Mouse (Mus musculus) lung, adult 18-20 months (tissue): ENCODE measurements at regions not wholly inside any gene's neighbourhood (a gene's known extent, or its start where the extent isn't known, plus 50 kb on each side); places are given as distances from the start of the nearest gene placed in this dataset.

Experiments used
- DNase-seq, 2 experiments: peaks; one replicate each; pipeline ENCODE4 v3.0.0; 2022; ENCODE audit warnings: mixed read lengths in 2 of 2

DNA sequence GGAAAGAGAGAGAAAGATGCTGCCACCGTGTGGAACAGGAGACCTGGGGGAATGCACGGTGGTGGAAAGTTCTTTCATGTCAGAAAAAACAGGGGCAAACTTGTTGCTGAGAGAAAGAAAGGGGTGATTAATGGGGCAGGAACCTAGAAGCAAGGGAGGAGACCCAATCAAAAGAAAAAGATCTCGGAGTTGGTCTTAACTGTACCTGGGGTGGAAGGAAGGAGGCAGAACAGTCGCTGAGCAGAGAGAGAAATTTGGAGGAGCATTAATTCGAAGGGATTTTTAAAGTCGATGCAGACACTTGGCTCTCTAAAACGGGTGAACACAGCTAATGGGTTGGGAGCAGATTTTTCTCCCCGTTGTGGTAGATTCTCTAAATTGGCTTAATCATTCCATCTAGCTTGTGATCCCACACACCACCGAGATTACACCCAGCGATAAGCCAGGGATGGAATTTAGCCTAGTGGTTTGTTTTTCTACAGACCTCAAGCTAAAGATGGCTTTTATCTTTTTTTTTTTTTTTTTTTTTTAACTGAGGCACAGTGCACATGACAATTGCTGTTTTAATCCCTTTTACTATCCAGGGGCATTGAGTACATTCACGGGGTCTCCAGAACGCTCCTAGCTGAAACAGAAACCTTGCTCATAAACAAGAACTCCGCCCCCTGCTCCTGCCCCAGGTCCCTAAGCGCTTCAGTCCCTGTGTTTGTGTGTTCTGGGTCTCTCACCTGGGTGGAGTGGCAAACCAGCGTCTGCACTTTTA lies 73.1 kb upstream of the Cpm start:
- no peak for DNase-seq

DNA sequence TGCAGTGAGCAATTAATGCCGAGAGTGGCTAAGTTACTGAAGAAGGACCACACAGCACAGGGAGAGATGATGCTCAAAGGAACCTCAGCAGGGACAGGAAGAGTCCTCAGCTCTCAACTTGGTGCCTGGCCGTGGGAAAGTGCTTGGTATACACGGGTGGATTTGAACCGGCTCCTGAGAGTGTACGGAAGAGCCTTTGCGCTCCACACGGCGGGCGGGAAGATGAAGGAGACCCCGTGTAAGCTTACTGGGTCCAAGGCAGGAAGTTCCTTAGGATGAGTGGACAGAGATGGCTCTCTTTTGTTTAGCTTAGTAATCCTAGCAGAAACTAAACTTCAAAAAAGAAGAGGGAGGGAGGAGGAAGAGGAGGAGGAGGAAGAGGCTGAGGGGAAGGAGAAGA lies 73.8 kb upstream of the Cpm start:
- no peak for DNase-seq

DNA sequence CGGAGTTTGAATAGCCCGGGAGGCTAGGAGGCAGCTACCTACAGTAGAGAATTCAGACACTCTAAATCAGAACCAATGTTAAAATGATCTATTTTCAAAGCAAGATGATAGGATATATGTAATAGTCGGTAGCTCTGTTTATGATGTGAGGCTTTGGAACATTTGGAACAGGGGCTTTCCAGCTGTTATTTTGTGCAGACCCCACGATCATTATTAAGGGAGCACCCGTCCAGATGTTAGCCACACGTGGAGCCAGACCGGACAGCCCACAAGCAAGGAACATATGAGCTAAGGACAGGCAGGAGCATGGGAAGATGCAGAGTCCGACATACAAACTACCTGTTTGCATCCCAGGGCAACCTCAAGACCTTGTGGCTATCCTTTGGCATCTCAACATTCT lies 74.3 kb upstream of the Cpm start:
- DNase-seq, result no peak

DNA sequence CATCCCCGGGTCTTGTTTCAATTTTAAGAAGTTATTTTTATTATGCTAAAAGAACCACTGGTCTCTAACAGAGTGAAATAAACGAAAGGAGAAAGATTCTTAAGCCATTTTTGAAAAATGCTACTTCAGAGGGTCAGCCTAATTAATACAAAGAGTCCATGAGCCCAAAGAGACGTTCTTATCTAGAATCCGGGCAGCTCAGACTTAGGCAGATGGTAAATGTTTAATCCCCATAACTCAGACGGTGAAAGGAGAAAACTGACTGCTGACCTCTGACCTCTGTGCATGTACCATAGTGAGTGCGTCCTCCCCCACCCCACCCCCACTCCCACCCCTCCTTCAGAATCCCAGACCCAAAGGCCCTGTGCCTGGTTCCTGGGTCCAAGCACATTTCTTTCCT lies 74.8 kb upstream of the Cpm start:
- no peak for DNase-seq

DNA sequence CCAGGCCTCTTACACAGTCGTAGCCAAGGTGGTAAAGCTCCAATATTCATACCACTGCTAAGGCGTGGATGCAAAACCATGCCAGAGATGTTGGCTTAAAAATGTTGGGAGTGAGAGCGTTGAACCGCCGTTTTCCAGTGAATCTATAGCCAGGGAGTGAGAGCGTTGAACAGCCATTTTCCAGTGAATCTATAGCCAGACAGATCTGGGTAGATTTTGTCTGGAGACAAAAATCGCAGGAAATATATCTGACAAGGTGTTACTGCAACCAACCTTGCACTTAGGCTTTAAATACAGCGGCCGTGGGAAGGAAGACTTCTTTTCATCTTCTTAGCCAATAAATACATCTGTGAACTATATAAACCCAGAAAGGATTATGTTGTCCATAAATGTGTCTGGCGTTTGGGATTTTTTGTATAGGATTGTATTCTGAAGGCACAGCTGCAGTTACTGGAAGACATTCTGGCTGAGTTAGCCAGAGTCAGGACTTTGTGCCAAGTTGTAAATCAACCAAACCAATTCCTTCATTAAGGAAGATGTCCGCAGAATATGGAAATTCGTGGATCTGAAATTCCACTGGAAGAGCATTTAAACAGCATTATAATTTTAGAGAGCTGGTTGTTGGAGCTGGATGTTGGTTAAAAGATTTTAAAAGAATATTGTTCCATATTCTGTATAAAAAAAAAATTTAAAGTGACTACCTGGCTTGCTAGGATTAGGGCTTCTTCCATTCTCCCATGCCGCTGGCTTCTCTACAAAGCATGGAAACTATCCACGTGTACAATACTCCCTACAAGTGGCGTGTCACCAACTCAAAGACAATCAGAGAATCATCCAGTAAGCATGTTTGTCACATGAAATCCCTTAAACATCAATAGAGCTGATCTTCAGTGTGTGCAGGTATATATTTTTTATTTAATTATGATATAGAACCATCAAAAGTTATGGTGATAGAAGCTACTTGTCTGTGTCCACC lies 75.8 kb upstream of the Cpm start:
- no peak for DNase-seq

DNA sequence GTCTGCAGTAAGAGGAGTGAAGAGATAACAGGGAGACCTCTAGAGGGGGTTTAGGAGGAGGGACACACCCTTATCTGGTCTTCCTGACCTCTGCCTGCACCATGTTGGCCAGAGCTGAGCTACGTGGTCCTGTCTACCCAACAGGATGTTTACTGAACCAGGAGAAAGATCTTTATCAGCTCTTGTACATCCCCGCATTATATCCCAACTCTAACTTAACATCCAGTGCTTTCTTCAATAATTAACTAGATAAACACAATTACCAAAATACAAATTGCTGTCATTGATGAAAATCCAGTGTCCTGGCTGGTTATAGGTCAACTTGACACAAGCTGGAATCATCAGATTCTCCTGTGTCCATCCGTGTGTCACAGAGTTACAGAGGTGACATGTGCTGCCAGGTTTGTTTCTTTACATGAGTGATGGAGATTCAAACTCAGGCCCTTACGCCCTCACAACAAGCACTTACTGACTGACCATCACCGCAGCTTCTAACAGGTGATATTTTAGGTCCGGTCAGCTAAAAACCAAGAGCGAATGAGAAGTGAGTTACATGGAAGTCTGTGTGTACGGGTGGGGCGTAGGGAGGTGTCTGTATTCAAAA lies 77.1 kb upstream of the Cpm start:
- no peak for DNase-seq

DNA sequence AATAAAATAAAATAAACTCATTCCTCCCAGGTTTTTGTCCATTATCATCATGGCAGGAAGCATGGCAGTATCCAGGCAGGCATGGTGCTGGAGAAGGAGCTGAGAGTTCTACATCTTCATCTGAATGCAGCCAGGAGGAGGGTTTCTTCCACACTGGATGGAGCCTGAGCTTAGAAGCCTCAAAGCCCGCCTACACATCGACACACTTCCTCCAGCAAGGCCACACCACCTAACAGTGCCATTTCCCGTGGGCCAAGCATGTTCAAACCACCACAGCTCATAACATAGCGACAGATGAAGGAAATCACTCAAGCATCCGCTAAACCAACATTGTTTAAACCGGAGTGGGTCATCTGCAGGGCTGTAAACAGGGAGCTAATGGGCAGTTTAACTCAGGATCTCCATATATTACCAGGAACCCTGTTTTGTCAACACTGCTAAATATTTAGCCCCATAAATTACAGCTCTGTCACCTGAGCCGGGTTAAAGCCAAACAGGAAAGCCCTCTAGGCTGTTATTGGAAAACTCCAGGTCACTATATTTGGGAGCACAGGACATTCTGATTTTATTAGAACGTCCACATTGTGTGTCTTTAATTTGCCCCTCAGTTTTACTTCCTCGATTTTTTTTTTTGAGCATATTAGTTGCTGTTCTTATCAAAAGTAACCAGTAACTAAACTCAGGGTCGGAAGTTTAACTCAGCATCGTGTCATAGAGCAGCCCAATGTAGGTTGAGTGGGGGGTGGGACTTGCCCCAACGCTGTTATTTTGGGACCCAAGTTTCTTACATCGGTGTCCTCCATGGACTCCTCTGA lies 77.9 kb upstream of the Cpm start:
- no peak for DNase-seq

DNA sequence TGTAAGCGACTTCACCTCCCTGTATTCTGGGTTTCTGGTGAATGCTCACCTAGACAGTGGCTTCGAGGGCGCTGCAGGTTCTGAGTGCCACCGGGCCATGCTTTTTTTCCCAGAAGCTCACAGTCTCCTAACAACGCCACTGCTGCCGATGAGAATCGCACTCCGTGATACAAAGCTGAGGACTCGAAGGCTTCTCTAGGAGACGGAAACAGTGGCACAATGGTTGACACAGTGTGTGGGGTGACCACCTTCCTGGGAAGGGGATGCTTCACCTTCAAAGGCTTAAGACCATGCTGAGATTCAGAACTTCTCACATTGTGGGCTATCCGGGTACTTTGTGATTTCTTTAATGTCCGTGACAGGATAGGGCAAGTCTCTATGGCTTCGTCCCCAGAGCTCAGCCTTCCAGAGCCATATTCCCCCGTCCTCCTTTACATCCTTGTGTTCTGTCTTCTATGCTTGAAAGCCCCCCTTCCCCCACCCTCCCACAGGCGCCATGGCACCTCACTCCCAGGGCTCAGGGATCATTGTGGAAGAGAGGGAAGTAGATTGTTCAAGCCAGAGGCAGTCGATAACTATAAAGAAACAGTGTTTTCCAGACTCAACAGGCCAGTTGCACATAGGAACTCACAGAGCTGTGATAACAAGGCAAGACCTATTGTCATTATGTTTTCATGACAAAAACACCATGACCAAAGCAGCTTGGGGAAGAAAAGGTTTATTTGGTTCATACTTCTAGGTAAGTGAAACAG lies 79.3 kb upstream of the Cpm start:
- DNase-seq, result no peak

DNA sequence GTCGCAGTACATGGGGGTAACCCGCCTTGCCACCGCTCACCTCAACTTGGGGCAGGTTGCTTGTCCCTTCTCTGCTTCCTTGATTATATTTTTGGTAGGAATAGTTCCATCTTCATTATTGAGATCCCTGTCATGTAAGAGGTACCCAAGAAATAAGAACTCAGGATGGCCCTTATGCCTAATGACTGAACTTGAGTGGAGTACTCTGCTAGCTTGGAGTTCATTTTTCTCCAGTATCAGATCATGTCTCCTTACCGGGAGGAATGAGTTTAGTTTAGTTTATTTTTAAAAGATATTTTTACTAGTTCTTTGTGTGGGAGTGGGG lies 79.8 kb upstream of the Cpm start:
- no peak for DNase-seq

DNA sequence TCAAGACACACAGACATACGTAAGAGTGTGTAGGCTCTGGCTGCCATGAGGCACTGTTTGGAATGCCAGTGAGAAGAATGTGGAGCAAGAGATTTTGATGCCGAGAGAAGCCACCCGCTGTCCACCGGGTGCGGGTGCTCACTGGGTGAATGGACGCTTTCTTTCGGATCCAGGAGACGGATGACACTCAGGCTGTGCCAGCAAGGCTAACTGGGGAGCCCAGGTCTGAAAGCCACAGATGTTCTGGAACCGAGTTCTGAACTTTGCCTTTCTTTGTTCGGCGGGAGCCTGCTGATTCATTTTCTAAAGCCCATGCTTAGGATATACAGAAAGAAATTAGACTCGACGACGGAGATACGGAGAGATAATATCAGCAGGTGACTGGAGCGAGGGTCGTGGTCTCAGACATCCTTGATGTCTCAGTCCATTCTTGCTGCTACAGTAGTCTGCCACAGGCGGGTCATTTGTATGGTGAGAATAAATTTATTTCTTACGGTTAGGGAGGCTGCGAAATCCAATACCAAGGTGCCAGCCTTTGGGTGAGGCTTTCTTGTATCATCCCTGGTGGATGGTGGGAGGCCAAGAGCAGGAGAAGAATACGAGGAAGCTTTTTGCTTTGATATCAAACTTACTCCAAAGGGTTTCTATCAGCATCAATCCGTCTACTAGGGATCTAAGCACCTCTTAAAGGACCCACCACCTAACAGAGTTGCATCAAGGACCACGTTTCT lies 80.4 kb upstream of the Cpm start:
- DNase-seq, result no peak

DNA sequence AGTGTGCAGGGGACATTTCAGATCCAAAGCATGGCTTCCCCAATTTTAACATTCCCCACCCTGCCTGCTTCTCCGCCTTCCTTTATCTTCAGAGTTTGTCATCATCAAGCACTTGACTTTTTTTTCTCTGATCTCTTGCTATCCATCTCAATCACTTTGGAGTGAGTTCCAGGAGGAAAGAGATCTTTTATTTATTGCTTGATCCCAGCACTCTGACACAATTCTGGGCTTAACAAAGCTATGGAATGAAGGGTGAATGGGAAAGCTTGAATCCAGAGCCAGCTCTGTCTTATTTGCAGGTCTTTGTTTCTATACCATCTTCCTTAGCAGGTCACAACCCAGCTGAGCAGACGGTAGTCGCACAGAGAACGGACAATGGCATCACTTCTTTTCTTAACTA lies 81.0 kb upstream of the Cpm start:
- no peak for DNase-seq

DNA sequence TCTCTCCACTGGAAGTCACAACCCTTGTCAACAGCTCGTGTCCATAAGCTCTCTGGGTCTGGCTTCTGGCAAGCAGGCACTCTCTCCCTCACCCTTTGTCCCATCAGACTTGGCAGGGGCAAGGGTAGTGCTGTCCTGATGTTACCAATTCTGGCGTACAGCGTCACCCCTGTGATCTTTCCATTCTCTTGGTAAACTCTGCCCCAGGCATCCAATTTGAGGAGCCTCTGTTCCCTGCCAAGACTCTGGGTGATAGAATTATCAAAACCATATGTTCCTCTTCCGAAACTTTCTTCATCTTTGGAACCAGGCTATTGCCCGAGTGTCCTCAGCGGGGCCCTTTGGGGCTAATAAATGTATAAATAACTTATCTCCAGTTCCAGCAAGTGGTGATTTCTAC lies 82.0 kb upstream of the Cpm start:
- peak in 1 of 2 experiments; percentile 20 for DNase-seq

DNA sequence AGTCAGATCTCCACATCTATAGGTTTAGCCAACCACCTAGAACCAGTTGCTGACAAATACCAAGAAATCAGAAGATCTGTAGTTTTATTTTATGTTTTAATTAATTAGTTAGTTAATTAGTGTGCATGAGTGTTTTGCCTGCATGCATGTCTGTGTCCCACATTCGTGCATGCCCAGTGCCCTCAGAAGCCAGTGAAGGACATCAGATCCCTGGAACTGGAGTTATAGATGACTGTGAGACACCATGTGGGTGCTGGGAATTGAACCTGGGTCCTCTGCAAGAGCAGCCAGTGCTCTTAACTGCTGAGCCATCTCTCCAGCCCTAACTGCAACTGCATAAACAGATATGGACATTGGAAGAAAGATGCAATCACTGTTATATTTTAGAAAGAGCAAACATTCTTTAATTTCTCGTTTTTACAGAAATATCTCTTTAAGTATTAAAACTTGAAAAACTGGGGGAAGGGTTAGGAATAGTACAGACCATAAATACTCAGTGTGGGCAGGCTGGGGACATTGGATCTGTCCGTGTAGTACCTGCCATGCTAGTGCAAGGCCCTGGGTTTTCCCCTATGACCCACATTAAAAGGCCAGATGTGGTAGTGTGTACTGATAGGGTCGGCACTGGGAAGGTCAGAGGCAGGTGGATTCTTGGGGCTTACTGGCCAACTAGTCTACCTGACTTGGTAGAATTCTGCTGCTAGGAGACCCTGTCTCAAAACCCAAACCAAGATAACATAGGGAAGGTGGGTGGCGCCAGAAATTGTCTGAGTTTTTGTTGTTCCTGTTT lies 83.3 kb upstream of the Cpm start:
- no peak for DNase-seq

DNA sequence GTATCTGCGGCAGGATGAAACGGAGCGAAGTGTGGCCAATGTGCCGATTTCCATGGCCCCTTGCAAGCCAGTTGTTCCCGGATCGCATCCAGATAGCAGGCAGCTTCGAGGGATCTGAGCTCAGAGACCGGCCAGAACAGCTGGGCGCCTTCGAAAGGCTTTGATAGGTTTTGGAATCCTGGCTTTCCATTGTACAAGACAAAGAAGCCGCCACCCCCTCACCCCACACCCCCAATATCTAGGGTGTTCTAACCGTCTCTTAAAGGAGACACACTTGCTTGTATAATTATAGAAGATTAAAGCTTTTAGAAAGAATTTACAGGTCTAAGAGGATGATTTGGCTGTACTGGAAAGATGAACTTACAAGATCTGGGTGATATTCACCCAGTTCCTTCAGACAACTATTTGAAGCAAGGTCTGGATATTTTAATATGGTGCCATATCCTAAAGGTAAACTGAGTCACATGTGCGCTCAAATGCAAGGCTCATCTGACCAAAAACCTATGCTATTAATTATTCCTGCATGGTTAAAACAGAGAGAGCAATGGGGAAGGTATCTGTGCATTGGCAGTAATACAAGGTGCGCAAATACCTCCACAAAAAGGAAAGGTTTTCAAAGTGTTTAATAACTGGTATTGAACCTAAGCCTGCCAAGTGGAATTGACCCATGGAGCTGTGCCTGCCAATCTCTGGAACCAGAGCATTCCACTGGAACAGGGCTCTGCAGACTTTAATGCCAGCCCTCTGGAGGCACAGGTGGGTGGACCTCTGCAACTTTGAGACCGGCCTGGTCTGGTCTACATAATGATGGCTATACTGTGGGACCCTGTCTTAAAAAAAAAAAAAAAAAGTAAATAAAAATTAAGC lies 84.4 kb upstream of the Cpm start:
- peak in 1 of 2 experiments; percentile 10 for DNase-seq

DNA sequence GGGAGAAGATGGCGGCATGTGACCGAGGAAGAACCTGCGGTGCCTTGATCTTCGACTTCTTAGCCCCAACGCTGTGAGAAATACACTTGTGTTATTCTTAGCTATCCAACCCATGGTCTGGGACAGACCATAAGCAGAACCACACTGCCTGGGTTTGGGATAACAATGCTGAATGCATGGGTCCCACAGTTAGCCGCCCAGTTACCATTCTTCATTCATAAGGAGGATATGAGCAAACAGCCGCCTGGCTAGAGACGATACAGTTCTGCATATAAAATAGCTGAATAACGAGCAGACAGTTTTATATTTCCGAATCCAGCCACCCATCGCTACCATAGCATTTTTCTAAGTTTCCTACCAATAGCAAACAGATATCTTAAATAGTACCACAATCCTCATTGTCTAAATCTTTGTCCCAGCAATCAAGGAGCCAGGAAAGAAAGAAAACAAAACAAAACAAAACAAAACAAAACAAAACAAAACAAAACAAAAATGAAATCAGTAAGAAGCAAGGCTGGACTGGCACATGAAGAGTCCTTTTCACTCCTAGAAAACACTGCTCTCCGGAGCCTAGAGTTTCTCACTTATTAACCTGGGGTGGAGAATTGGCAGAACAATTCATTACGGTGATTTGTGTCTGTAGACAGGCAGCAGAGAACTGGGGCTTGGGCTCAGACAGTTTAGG lies 85.2 kb upstream of the Cpm start:
- DNase-seq, result no peak

DNA sequence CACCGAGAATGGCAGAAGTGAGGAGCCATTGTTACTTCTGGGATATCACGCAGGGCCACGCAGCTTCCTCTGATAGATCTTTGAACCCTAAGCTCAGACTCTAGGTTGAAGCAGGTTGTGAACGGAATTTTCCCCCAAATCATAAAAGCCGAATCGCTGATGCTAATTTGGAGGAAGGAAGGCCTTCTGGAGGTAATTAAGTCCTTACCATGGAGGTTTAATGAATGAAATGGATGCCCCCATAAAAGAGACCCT lies 85.7 kb upstream of the Cpm start:
- no peak for DNase-seq

DNA sequence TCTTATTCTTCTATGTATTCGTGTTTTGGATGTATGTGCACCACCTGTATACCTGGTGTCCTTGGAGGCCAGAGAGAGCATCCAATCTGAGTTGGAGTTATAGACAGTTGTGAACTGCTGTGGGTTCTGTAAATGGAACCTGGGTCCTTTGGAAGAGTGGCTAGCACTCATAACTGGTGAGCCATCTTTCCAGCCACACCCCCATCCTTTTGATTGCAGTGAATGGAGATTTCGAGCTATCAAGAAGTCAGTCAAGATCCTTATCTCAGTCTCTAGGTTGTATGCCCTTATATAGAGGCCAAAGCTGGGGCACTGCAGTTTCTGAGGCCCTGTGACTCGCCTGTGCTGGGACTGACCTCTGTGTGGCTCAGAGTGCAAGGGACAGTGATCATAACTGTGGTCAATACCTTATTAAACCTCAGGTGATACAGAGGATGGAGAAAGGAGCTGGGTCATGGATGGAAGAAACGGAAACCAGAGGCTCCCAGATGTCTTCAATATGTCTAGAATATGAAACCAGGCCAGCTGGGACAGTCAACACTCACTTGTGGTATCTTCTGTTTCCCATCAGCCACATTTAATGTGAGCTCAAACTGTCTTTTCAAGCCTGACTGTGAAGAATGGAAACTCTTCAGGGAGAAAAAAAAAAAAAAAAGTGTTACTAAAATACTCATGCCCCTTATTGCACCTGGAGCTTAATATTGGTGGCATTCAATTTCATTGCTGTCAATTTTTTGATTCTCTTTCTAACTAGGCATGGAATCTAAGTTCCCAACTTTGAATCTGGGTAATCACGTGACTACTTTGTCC lies 86.2 kb upstream of the Cpm start:
- no peak for DNase-seq

DNA sequence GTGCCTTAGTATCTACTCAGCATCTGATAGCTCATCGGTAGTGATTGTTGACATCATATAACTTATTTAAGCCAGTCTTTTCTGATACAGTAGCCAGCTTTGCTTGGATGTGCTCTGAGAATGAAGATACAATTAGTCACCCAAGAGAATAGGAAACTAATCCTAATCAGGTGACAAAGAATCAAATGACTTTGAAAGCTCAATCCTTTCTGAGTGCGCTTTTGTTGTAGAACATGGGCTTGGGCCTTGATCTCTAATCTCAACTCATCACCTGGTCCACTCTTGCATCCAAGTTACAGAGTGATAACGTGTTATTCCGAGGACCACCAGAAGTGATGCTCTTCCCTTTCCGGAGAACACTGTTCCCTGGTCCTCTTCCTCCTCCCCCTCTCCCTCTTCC lies 86.9 kb upstream of the Cpm start:
- no peak for DNase-seq
